Mouse (Mus musculus) kidney, embryonic 15.5 days (tissue): ENCODE results near the gene Tmem44. TPM values are rescaled to one million over a fixed set of nuclear protein-coding genes. Genes with fewer than 3 reads are reported as not detected.
A peak's percentile ranks its signal among the peaks of the same experiment; 100 is the strongest.

Experiments used
- ATAC-seq: fragments of 200-750 bp; cut with Nextera tagmentation; replicated peaks from 2 replicates; pipeline ENCODE4 v1.8.0; 2017; ENCODE audit warnings: moderate TSS enrichment; ENCODE audit not compliant: low FRiP score
- H3K27ac ChIP-seq: fragments of 300-500 bp; sonication (generic); 2 replicates; pipeline ENCODE4 v1.5.1; 2015; ENCODE audit warnings: mild to moderate bottlenecking, inconsistent platforms
- H3K27me3 ChIP-seq: fragments of 300-500 bp; sonication (generic); 2 replicates; pipeline ENCODE4 v1.6.1; 2015; ENCODE audit warnings: inconsistent platforms
- H3K36me3 ChIP-seq: fragments of 300-500 bp; sonication (generic); 2 replicates; pipeline ENCODE4 v1.6.1; 2015; ENCODE audit warnings: inconsistent platforms
- H3K4me1 ChIP-seq: fragments of 300-500 bp; sonication (generic); 2 replicates; pipeline ENCODE4 v1.6.1; 2015; ENCODE audit warnings: inconsistent platforms
- H3K4me2 ChIP-seq: fragments of 300-500 bp; sonication (generic); 2 replicates; pipeline ENCODE4 v1.6.1; 2015; ENCODE audit warnings: moderate library complexity, mild to moderate bottlenecking, inconsistent platforms
- H3K4me3 ChIP-seq: fragments of 300-500 bp; sonication (generic); replicated peaks from 2 replicates; pipeline ENCODE4 v1.5.1; 2015; ENCODE audit warnings: mild to moderate bottlenecking, inconsistent platforms
- H3K9ac ChIP-seq: fragments of 300-500 bp; sonication (generic); 2 replicates; pipeline ENCODE4 v1.6.1; 2015; ENCODE audit warnings: mild to moderate bottlenecking, inconsistent platforms
- H3K9me3 ChIP-seq: fragments of 300-500 bp; sonication (generic); replicated peaks from 2 replicates; pipeline ENCODE4 v1.6.1; 2016; ENCODE audit warnings: inconsistent platforms
- WGBS: fragments of 180-500 bp; shearing (Covaris S2); methylation state at CpG from one replicate; pipeline ENCODE4 v1.1.7; 2015; ENCODE audit warnings: mixed read lengths; 5-methylcytosine and 5-hydroxymethylcytosine counted together
- polyA plus RNA-seq: library from polyadenylated mRNA; unstranded; fragments of >200 nt; fragmentation: Nextera tagmentation; extraction: Ambion mirVana; gene quantifications from 2 replicates; pipeline ENCODE4 v1.2.1, GENCODE M21; 2015

Gene Tmem44
- polyA plus RNA-seq, 1 experiment from 2014 or later, result 18.6 TPM

- H3K36me3 ChIP-seq, result no peaks in the 10 kb centered on the region
- 20% methylated on average over 8 of the region's 8 CpGs for WGBS
- no peak overlapping the region for H3K9ac ChIP-seq
- no peaks in the 10 kb centered on the region for H3K9me3 ChIP-seq
- peak; percentile 40; the same call in 1 of the 2 replicates for ATAC-seq
- H3K4me1 ChIP-seq, result peaks cover 36% of the 10 kb centered on the region
- peak overlapping the region; percentile 70 for H3K27ac ChIP-seq
- H3K4me3 ChIP-seq, result no peak overlapping the region
- no peak overlapping the region; the same call in 1 of the 2 replicates for H3K4me2 ChIP-seq
- H3K27me3 ChIP-seq, result no peaks in the 10 kb centered on the region
Observed at GRCm38 (mm10) chr16:30512375-30513049, 38.1 kb downstream of the Tmem44 start.

- peaks cover 36% of the 10 kb centered on the region for H3K4me1 ChIP-seq
- no peaks in the 10 kb centered on the region for H3K9me3 ChIP-seq
- H3K4me2 ChIP-seq, result peak overlapping the region; percentile 74
- no peaks in the 10 kb centered on the region for H3K27me3 ChIP-seq
- H3K4me3 ChIP-seq, result peak overlapping the region; percentile 74
- peak overlapping the region; percentile 70; the same call in 1 of the 2 replicates for H3K27ac ChIP-seq
- no peaks in the 10 kb centered on the region for H3K36me3 ChIP-seq
- H3K9ac ChIP-seq, result peak overlapping the region; percentile 73; the same call in 1 of the 2 replicates
- 79% methylated on average over 13 of the region's 13 CpGs for WGBS
- ATAC-seq, result no peak
Observed at GRCm38 (mm10) chr16:30511563-30512340, 38.9 kb downstream of the Tmem44 start.

- ATAC-seq, result peak; percentile 82
- Histone ChIP-seq H3K9ac (peak overlapping the region; percentile 73), H3K9me3 (no peaks in the 10 kb centered on the region), H3K4me1 (peaks cover 36% of the 10 kb centered on the region), H3K4me3 (peak overlapping the region; percentile 74), H3K4me2 (peak overlapping the region; percentile 74), H3K27ac (peak overlapping the region; percentile 90), H3K27me3 (no peaks in the 10 kb centered on the region), H3K36me3 (no peaks in the 10 kb centered on the region)
- 3% methylated on average over 44 of the region's 44 CpGs for WGBS
Observed at GRCm38 (mm10) chr16:30510504-30511451, 39.9 kb downstream of the Tmem44 start.

- peak overlapping the region; percentile 73 for H3K9ac ChIP-seq
- ATAC-seq, result no peak
- H3K27me3 ChIP-seq, result no peaks in the 10 kb centered on the region
- H3K4me1 ChIP-seq, result peaks cover 36% of the 10 kb centered on the region
- peak overlapping the region; percentile 74 for H3K4me3 ChIP-seq
- peak overlapping the region; percentile 74 for H3K4me2 ChIP-seq
- H3K9me3 ChIP-seq, result no peaks in the 10 kb centered on the region
- H3K36me3 ChIP-seq, result no peaks in the 10 kb centered on the region
- 46% methylated on average over 9 of the region's 9 CpGs for WGBS
- peak overlapping the region; percentile 90; the same call in 1 of the 2 replicates for H3K27ac ChIP-seq
Observed at GRCm38 (mm10) chr16:30510091-30510490, 40.6 kb downstream of the Tmem44 start.

GRCm38 (mm10) chr16:30509340-30509739 lies 41.3 kb downstream of the Tmem44 start:
- H3K9ac ChIP-seq, result no peak overlapping the region
- H3K27me3 ChIP-seq, result no peaks in the 10 kb centered on the region
- peaks cover 36% of the 10 kb centered on the region for H3K4me1 ChIP-seq
- no peaks in the 10 kb centered on the region for H3K36me3 ChIP-seq
- ATAC-seq, result no peak
- H3K27ac ChIP-seq, result no peak overlapping the region
- H3K9me3 ChIP-seq, result no peaks in the 10 kb centered on the region
- H3K4me2 ChIP-seq, result no peak overlapping the region
- H3K4me3 ChIP-seq, result no peak overlapping the region
- WGBS, result 90% methylated on average over 12 of the region's 12 CpGs

- Histone ChIP-seq H3K4me1 (peaks cover 38% of the 10 kb centered on the region), H3K27ac (no peak overlapping the region), H3K9me3 (no peaks in the 10 kb centered on the region), H3K4me2 (no peak overlapping the region), H3K27me3 (no peaks in the 10 kb centered on the region; the same call in 1 of the 2 replicates), H3K36me3 (no peaks in the 10 kb centered on the region), H3K9ac (no peak overlapping the region), H3K4me3 (no peak overlapping the region)
- ATAC-seq, result no peak
- 87% methylated on average over 9 of the region's 9 CpGs for WGBS
Observed at GRCm38 (mm10) chr16:30508738-30509137, 41.9 kb downstream of the Tmem44 start.

GRCm38 (mm10) chr16:30507120-30507519 lies 43.5 kb downstream of the Tmem44 start:
- no peak overlapping the region for H3K9ac ChIP-seq
- no peaks in the 10 kb centered on the region for H3K9me3 ChIP-seq
- 63% methylated on average over 10 of the region's 10 CpGs for WGBS
- H3K4me2 ChIP-seq, result no peak overlapping the region
- H3K27me3 ChIP-seq, result no peaks in the 10 kb centered on the region; the same call in 1 of the 2 replicates
- ATAC-seq, result no peak
- peaks cover 32% of the 10 kb centered on the region for H3K4me1 ChIP-seq
- no peak overlapping the region for H3K27ac ChIP-seq
- H3K4me3 ChIP-seq, result no peak overlapping the region
- H3K36me3 ChIP-seq, result no peaks in the 10 kb centered on the region

GRCm38 (mm10) chr16:30505311-30506031 lies 45.2 kb downstream of the Tmem44 start:
- no peak overlapping the region for H3K9ac ChIP-seq
- no peak for ATAC-seq

GRCm38 (mm10) chr16:30504856-30505255 lies 45.8 kb downstream of the Tmem44 start:
- ATAC-seq, result no peak
- 78% methylated on average over 4 of the region's 4 CpGs for WGBS
- Histone ChIP-seq H3K27me3 (no peaks in the 10 kb centered on the region; the same call in 1 of the 2 replicates), H3K36me3 (no peaks in the 10 kb centered on the region), H3K9ac (no peak overlapping the region), H3K27ac (no peak overlapping the region), H3K4me1 (peaks cover 23% of the 10 kb centered on the region), H3K4me2 (no peak overlapping the region), H3K4me3 (no peak overlapping the region), H3K9me3 (no peaks in the 10 kb centered on the region)

More at GRCm38 (mm10) chr16:30505311-30506031, 45.2 kb downstream of the Tmem44 start:
- Histone ChIP-seq H3K27ac (no peak overlapping the region), H3K27me3 (no peaks in the 10 kb centered on the region; the same call in 1 of the 2 replicates), H3K9me3 (no peaks in the 10 kb centered on the region), H3K4me3 (no peak overlapping the region), H3K4me1 (peaks cover 25% of the 10 kb centered on the region), H3K36me3 (no peaks in the 10 kb centered on the region), H3K4me2 (no peak overlapping the region)
- WGBS, result 78% methylated on average over 11 of the region's 11 CpGs

GRCm38 (mm10) chr16:30503958-30504357 lies 46.7 kb downstream of the Tmem44 start:
- 17% methylated on average over 15 of the region's 15 CpGs for WGBS
- ATAC-seq, result peak; percentile 12; the same call in 1 of the 2 replicates
- Histone ChIP-seq H3K4me2 (no peak overlapping the region), H3K9ac (no peak overlapping the region), H3K4me1 (peaks cover 31% of the 10 kb centered on the region), H3K27ac (no peak overlapping the region), H3K36me3 (no peaks in the 10 kb centered on the region), H3K27me3 (no peaks in the 10 kb centered on the region; the same call in 1 of the 2 replicates), H3K4me3 (no peak overlapping the region), H3K9me3 (no peaks in the 10 kb centered on the region)
